Mouse (Mus musculus) adrenal gland, postnatal 36 days (tissue): Measurements from ENCODE around the gene Eepd1. TPM values are rescaled to one million over a fixed set of nuclear protein-coding genes. Genes with fewer than 3 reads are reported as not detected.

Experiments
- DNase-seq, 2 experiments: peaks; one replicate each; pipeline ENCODE4 v3.0.0; 2021; ENCODE audit warnings: mixed read lengths in 1 of 2
- total RNA-seq, 2 experiments: library from RNA; stranded (reverse); gene quantifications; 2 replicates each; pipeline ENCODE4 v1.2.3; 2021

Gene Eepd1
- total RNA-seq, 2 experiments from 2014 or later: 43.6 to 66.9 TPM

GRCm38 (mm10) chr9:25578674-25579596, 97.6 kb downstream of the Eepd1 start:
- no peak for DNase-seq

GRCm38 (mm10) chr9:25583621-25584020, 102.3 kb downstream of the Eepd1 start:
- DNase-seq: peak in 1 of 2 experiments; percentile 11

- DNase-seq: no peak
Observed at GRCm38 (mm10) chr9:25585614-25586013, 104.3 kb downstream of the Eepd1 start.

GRCm38 (mm10) chr9:25588581-25588980, 107.2 kb downstream of the Eepd1 start:
- no peak for DNase-seq

- no peak for DNase-seq
Observed at GRCm38 (mm10) chr9:25590740-25591139, 109.4 kb downstream of the Eepd1 start.

- DNase-seq: peak; percentile 38 to 65
Observed at GRCm38 (mm10) chr9:25591390-25592354, 110.3 kb downstream of the Eepd1 start.

GRCm38 (mm10) chr9:25592355-25592955, 111.1 kb downstream of the Eepd1 start:
- DNase-seq: peak in 1 of 2 experiments; percentile 24

- DNase-seq: no peak
Observed at GRCm38 (mm10) chr9:25624744-25625143, 143.4 kb downstream of the Eepd1 start.

- DNase-seq: no peak
Observed at GRCm38 (mm10) chr9:25629531-25630099, 148.3 kb downstream of the Eepd1 start.

Other genes starting within 250 kb of the Eepd1 start
- gene Sept7, start 229.1 kb upstream of the Eepd1 start, total RNA-seq: 100 to 1,000 TPM; 112 to 128 TPM